Mouse (Mus musculus) cerebellum, adult 9-10 months (tissue): Measurements from ENCODE around the gene Cbx1.

ENCODE experiments used
- DNase-seq: peaks from one replicate; pipeline ENCODE4 v3.0.0; 2022

Cbx1 gene

GRCm38 (mm10) chr11:96788871-96789795, at the start of gene Cbx1:
Cbx1 (plus strand) TSS chr11:96789127.
- DNase-seq = peak; percentile 89

GRCm38 (mm10) chr11:96740796-96741195, 48.1 kb upstream of the Cbx1 start:
- no peak for DNase-seq

- no peak for DNase-seq
Observed at GRCm38 (mm10) chr11:96741995-96742394, 46.9 kb upstream of the Cbx1 start.

- DNase-seq = no peak
Observed at GRCm38 (mm10) chr11:96743000-96743399, 45.9 kb upstream of the Cbx1 start.

GRCm38 (mm10) chr11:96743891-96744290, 45.0 kb upstream of the Cbx1 start:
- DNase-seq = no peak

GRCm38 (mm10) chr11:96746648-96747047, 42.3 kb upstream of the Cbx1 start:
- no peak for DNase-seq

- no peak for DNase-seq
Observed at GRCm38 (mm10) chr11:96747555-96747954, 41.4 kb upstream of the Cbx1 start.

GRCm38 (mm10) chr11:96755298-96755697, 33.6 kb upstream of the Cbx1 start:
- DNase-seq = no peak

- no peak for DNase-seq
Observed at GRCm38 (mm10) chr11:96757421-96757820, 31.5 kb upstream of the Cbx1 start.

GRCm38 (mm10) chr11:96758402-96758801, 30.5 kb upstream of the Cbx1 start:
- DNase-seq = no peak

GRCm38 (mm10) chr11:96760042-96760441, 28.9 kb upstream of the Cbx1 start:
- DNase-seq = peak; percentile 88

- no peak for DNase-seq
Observed at GRCm38 (mm10) chr11:96761984-96762383, 26.9 kb upstream of the Cbx1 start.

GRCm38 (mm10) chr11:96762742-96763470, 26.0 kb upstream of the Cbx1 start:
- peak; percentile 90 for DNase-seq

- DNase-seq = peak; percentile 14
Observed at GRCm38 (mm10) chr11:96764511-96765350, 24.2 kb upstream of the Cbx1 start.

GRCm38 (mm10) chr11:96765645-96766044, 23.3 kb upstream of the Cbx1 start:
- no peak for DNase-seq

GRCm38 (mm10) chr11:96766555-96766954, 22.4 kb upstream of the Cbx1 start:
- no peak for DNase-seq

GRCm38 (mm10) chr11:96767096-96767495, 21.8 kb upstream of the Cbx1 start:
- no peak for DNase-seq

GRCm38 (mm10) chr11:96768240-96768639, 20.7 kb upstream of the Cbx1 start:
- no peak for DNase-seq

- no peak for DNase-seq
Observed at GRCm38 (mm10) chr11:96771274-96771975, 17.5 kb upstream of the Cbx1 start.

GRCm38 (mm10) chr11:96772413-96772812, 16.5 kb upstream of the Cbx1 start:
- no peak for DNase-seq

- DNase-seq = no peak
Observed at GRCm38 (mm10) chr11:96774536-96774935, 14.4 kb upstream of the Cbx1 start.

GRCm38 (mm10) chr11:96775063-96775462, 13.9 kb upstream of the Cbx1 start:
- no peak for DNase-seq
